Mouse (Mus musculus) C2C12 (cell line): ENCODE results near the gene Gpr174. TPM values are rescaled to one million over a fixed set of nuclear protein-coding genes. Genes with fewer than 3 reads are reported as not detected.

Experiments used
- H3K27me3 ChIP-seq: one replicate; pipeline ENCODE4 v1.6.1; 2011; ENCODE audit not compliant: control insufficient read depth, insufficient read depth, insufficient read length
- H3K36me3 ChIP-seq: one replicate; pipeline ENCODE4 v1.6.1; 2011; ENCODE audit not compliant: control insufficient read depth, insufficient read depth
- H3K4me3 ChIP-seq: one replicate; pipeline ENCODE4 v1.5.1; 2011; ENCODE audit warnings: mild to moderate bottlenecking, control low read depth; ENCODE audit not compliant: poor library complexity, insufficient read depth, severe bottlenecking
- H3K79me2 ChIP-seq: one replicate; pipeline ENCODE4 v1.6.1; 2011; ENCODE audit not compliant: control insufficient read depth, insufficient read depth
- H3K79me3 ChIP-seq: one replicate; pipeline ENCODE4 v1.6.1; 2011; ENCODE audit warnings: low read depth, control low read depth
- H3ac ChIP-seq: one replicate; pipeline ENCODE3; 2011; ENCODE audit warnings: low read depth; ENCODE audit not compliant: control insufficient read depth, insufficient read length
- CEBPB ChIP-seq: IDR thresholded peaks from one replicate; pipeline ENCODE4 v1.6.1; 2011; ENCODE audit warnings: low read depth, mild to moderate bottlenecking, control low read depth, moderate library complexity
- CTCF ChIP-seq: IDR thresholded peaks from one replicate; pipeline ENCODE4 v1.5.1; 2011; ENCODE audit not compliant: control insufficient read depth, insufficient read depth, insufficient read length
- FOSL1 ChIP-seq: IDR thresholded peaks from one replicate; pipeline ENCODE4 v1.8.0; 2011; ENCODE audit warnings: mild to moderate bottlenecking, low read length; ENCODE audit not compliant: poor library complexity, insufficient read depth, severe bottlenecking
- MAX ChIP-seq: IDR thresholded peaks from one replicate; pipeline ENCODE4 v1.6.1; 2011; ENCODE audit warnings: mild to moderate bottlenecking, control low read depth
- MYOD1 ChIP-seq: IDR thresholded peaks from one replicate; pipeline ENCODE4 v1.6.1; 2011; ENCODE audit warnings: low read depth; ENCODE audit not compliant: control insufficient read depth, insufficient read length
- MYOG ChIP-seq: IDR thresholded peaks from one replicate; pipeline ENCODE4 v1.6.1; 2011; ENCODE audit not compliant: control insufficient read depth, insufficient read length; ENCODE audit errors: extremely low read depth
- USF1 ChIP-seq: IDR thresholded peaks from one replicate; pipeline ENCODE4 v1.6.1; 2011; ENCODE audit warnings: low read depth, mild to moderate bottlenecking, control low read depth, moderate library complexity
- polyA plus RNA-seq: library from polyadenylated mRNA; unstranded; fragments of >200 nt; fragmentation: generic; extraction: Trizol; gene quantifications from one replicate; pipeline ENCODE4 v1.2.1, GENCODE M21; 2012; ENCODE audit warnings: missing spikeins

Gene Gpr174
- polyA plus RNA-seq, 1 experiment = not detected

DNA sequence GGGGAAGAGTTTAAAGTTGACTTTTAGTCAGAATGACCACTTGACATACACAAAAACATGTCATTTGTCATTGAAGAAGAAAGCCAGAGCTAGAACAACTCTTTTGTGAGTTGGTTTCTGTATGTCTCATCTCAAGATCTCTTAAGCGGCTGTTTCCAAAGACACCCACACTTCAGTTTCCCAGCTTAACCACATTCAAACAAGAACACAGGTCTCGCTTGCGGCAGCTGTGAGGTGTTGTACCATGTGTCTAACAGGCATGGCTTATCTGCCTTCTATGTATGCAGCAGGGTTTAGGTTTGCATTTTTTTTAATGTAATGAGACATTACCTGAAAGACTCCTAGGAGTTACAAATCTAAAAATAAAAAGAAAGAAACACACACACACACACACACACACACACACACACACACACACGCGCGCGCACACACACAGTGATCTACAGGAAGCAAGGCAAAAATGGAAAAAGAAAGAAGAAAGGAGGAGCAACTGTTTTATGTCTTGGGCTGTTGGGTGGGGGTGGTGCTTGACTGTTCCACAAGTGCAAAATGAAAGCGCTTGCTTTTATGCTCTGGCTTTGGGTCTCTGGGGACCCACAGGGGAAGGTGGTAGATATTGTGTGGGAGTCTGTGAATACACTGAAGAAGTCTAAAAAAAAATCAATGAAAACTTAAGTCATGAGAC is 70.2 kb downstream of the Gpr174 start:
- TF ChIP-seq FOSL1 = no peak
- TF ChIP-seq CTCF = no peak
- no peak for TF ChIP-seq MAX
- TF ChIP-seq MYOD1 = no peak
- TF ChIP-seq MYOG = no peak
- no peak for TF ChIP-seq CEBPB
- no peak for TF ChIP-seq USF1
- Histone ChIP-seq H3K79me3 (no peaks in the 10 kb centered on the region), H3ac (no peak overlapping the region)

DNA sequence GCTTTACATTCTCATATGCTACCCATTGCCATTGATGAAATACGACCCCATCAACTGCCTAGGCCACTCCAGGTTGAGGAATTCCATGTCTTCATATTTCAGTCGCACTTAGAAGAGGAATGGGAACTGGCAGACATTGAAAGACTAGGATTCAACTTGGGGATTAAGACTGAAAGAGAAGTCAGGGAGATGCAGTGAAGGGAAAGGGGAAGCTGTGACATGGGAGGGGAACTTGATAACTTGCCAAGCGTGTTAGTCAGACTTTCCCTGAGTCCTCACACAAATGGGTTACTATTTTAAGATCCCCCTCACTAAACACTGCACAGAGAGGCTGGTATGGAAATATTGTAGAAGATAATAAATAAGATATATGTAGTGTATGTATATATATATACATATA is 74.2 kb downstream of the Gpr174 start:
- Histone ChIP-seq H3K79me3 (no peaks in the 10 kb centered on the region), H3K36me3 (no peaks in the 10 kb centered on the region), H3K27me3 (no peaks in the 10 kb centered on the region), H3K4me3 (no peak overlapping the region), H3ac (no peak overlapping the region), H3K79me2 (no peaks in the 10 kb centered on the region)
- TF ChIP-seq CTCF (no peak), MYOD1 (no peak)

More for the DNA sequence above, 70.2 kb downstream of the Gpr174 start:
- H3K27me3 ChIP-seq = no peaks in the 10 kb centered on the region
- H3K79me2 ChIP-seq = no peaks in the 10 kb centered on the region
- H3K4me3 ChIP-seq = no peak overlapping the region
- no peaks in the 10 kb centered on the region for H3K36me3 ChIP-seq

DNA sequence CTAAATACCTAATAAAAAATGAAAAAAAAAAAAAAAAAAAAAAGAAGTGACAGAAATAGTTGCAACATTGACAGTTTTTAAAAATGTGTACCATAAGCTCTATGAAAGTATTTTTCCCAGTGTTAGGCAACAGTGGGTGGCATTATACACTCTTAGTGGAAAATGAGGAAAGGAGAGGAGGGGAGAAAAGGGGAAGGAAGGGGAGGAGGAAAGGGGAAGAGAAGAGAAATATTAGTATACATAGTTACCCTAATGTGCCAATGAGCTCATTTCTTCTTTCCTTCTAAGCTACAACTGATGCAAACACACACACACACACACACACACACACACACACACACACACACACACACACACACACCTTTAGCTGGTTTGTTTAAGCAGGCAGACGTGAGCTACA is 80.9 kb downstream of the Gpr174 start:
- Histone ChIP-seq H3K79me3 (no peaks in the 10 kb centered on the region), H3K36me3 (no peaks in the 10 kb centered on the region), H3K79me2 (no peaks in the 10 kb centered on the region), H3K4me3 (no peak overlapping the region), H3ac (no peak overlapping the region), H3K27me3 (no peaks in the 10 kb centered on the region)
- TF ChIP-seq MYOG (no peak), USF1 (no peak), CTCF (no peak), CEBPB (no peak), MAX (no peak)

DNA sequence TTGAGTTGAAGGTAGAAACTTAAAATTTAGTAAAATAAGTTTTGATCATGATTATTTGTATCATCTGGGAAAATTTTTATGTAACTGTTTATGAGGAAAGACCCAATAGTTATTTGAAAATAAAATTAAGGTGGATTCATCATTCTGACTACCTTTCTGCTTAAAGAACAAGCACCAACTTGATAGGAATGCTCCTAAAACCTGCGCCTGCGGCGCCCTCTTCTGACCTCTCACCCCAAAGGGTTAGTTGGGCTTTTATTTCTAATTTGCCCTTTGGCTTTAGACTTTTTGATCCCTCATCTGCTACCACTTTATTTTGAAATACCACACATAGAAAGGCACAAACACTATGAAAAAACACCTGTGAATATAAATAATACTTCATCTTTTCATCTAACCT is 86.3 kb downstream of the Gpr174 start:
- H3K79me2 ChIP-seq = no peaks in the 10 kb centered on the region
- TF ChIP-seq MYOG (no peak), MYOD1 (no peak), FOSL1 (no peak), MAX (no peak)
- H3K36me3 ChIP-seq = no peaks in the 10 kb centered on the region
- no peak overlapping the region for H3K4me3 ChIP-seq
- H3K27me3 ChIP-seq = no peaks in the 10 kb centered on the region
- no peak overlapping the region for H3ac ChIP-seq
- H3K79me3 ChIP-seq = no peaks in the 10 kb centered on the region

Other genes with a start within 250 kb of the Gpr174 start
- gene P2ry10, start 167.4 kb upstream of the Gpr174 start, polyA plus RNA-seq = not detected
- 3.1 TPM for gene P2ry10b, start 107.0 kb upstream of the Gpr174 start, polyA plus RNA-seq
- 0.54 TPM for gene Itm2a, start 147.5 kb downstream of the Gpr174 start, polyA plus RNA-seq